Mouse (Mus musculus) neural tube, embryonic 14.5 days (tissue): Measurements from ENCODE around the gene Aass. TPM values are rescaled to one million over a fixed set of nuclear protein-coding genes. Genes with fewer than 3 reads are reported as not detected.
"Not testable (repeated sequence)": the region's sequence is repeated elsewhere in the genome, so short reads cannot be mapped to it uniquely, and the experiment has no call there.

ENCODE experiments used
- ATAC-seq: fragments of 200-750 bp; cut with Nextera tagmentation; 2 replicates; pipeline ENCODE4 v1.8.0; 2017; ENCODE audit warnings: low read depth, mild to moderate bottlenecking, moderate TSS enrichment, moderate library complexity
- H3K27ac ChIP-seq: fragments of 300-500 bp; sonication (generic); 2 replicates; pipeline ENCODE4 v1.5.1; 2014; ENCODE audit warnings: low read depth, mild to moderate bottlenecking, control low read depth, low read length, moderate library complexity, mixed read lengths
- H3K27me3 ChIP-seq: fragments of 300-500 bp; sonication (generic); 2 replicates; pipeline ENCODE4 v1.6.1; 2014; ENCODE audit warnings: low read length; ENCODE audit not compliant: control insufficient read depth, insufficient read depth
- H3K36me3 ChIP-seq: fragments of 300-500 bp; sonication (generic); 2 replicates; pipeline ENCODE4 v1.6.1; 2014; ENCODE audit warnings: low read length, mixed read lengths; ENCODE audit not compliant: control insufficient read depth, insufficient read depth
- H3K4me1 ChIP-seq: fragments of 300-500 bp; sonication (generic); 2 replicates; pipeline ENCODE4 v1.6.1; 2014; ENCODE audit warnings: low read length; ENCODE audit not compliant: control insufficient read depth, insufficient read depth
- H3K4me2 ChIP-seq: fragments of 300-500 bp; sonication (generic); 2 replicates; pipeline ENCODE4 v1.6.1; 2014; ENCODE audit warnings: mild to moderate bottlenecking, low read depth, low read length, control low read depth
- H3K4me3 ChIP-seq: fragments of 300-500 bp; sonication (generic); 2 replicates; pipeline ENCODE4 v1.5.1; 2014; ENCODE audit warnings: low read depth, low read length, control low read depth, mixed read lengths
- H3K9ac ChIP-seq: fragments of 300-500 bp; sonication (generic); replicated peaks from 2 replicates; pipeline ENCODE4 v1.6.1; 2014; ENCODE audit warnings: low read depth, mild to moderate bottlenecking, control low read depth, low read length, mixed read lengths
- H3K9me3 ChIP-seq: fragments of 300-500 bp; sonication (generic); 2 replicates; pipeline ENCODE4 v1.6.1; 2016; ENCODE audit warnings: low read length; ENCODE audit not compliant: control insufficient read depth
- WGBS: fragments of 180-500 bp; shearing (Covaris S2); extraction: QIAGEN DNeasy Blood & Tissue Kit; methylation state at CpG from one replicate; pipeline ENCODE4 v1.1.7; 2014; 5-methylcytosine and 5-hydroxymethylcytosine counted together
- polyA plus RNA-seq: library from polyadenylated mRNA; unstranded; fragments of >200 nt; fragmentation: Nextera tagmentation; extraction: Ambion mirVana; gene quantifications from 2 replicates; pipeline ENCODE4 v1.2.1, GENCODE M21; 2014

Aass gene
- 0.32 and 0.33 TPM in 2 replicates for polyA plus RNA-seq

GRCm38 (mm10) chr6:23132573-23133181 lies at the start of gene Aass:
TSS of gene Aass (minus strand) at chr6:23132986.
- peak within 1 kb of the TSS; percentile 28 for H3K4me3 ChIP-seq
- peak within 1 kb of the TSS; percentile 65 for H3K4me2 ChIP-seq
- no peaks in the 10 kb centered on the region for H3K9me3 ChIP-seq
- peak; percentile 83 for ATAC-seq
- no peaks in the 10 kb centered on the region for H3K36me3 ChIP-seq
- H3K27me3 ChIP-seq = no peaks in the 10 kb centered on the region
- H3K9ac ChIP-seq = peak within 1 kb of the TSS; percentile 35; the same call in 1 of the 2 replicates
- no peak within 1 kb of the TSS for H3K27ac ChIP-seq
- WGBS = under 1% methylated on average over 20 of the region's 20 CpGs
- H3K4me1 ChIP-seq = no peaks in the 10 kb centered on the region; the same call in 1 of the 2 replicates

- ATAC-seq = no peak
- no peak overlapping the region for H3K4me3 ChIP-seq
- H3K4me2 ChIP-seq = no peak overlapping the region
- WGBS = 22% methylated on average over 8 of the region's 8 CpGs
- no peaks in the 10 kb centered on the region for H3K36me3 ChIP-seq
- H3K9ac ChIP-seq = no peak overlapping the region
- no peaks in the 10 kb centered on the region for H3K4me1 ChIP-seq
- no peak overlapping the region for H3K27ac ChIP-seq
- no peaks in the 10 kb centered on the region for H3K9me3 ChIP-seq
- no peaks in the 10 kb centered on the region for H3K27me3 ChIP-seq
Measured at GRCm38 (mm10) chr6:23180096-23180495, 47.3 kb upstream of the Aass start.

GRCm38 (mm10) chr6:23163824-23164223 lies 31.0 kb upstream of the Aass start:
- WGBS = 54% methylated on average over 1 of the region's 2 CpGs
- H3K9me3 ChIP-seq, H3K36me3 ChIP-seq, H3K4me2 ChIP-seq, H3K4me3 ChIP-seq, ATAC-seq, H3K9ac ChIP-seq, H3K27ac ChIP-seq, H3K4me1 ChIP-seq, H3K27me3 ChIP-seq: not testable (repeated sequence)

GRCm38 (mm10) chr6:23156357-23156756 lies 23.6 kb upstream of the Aass start:
- not testable (repeated sequence) for H3K36me3 ChIP-seq, H3K9me3 ChIP-seq, ATAC-seq, H3K4me3 ChIP-seq, H3K4me1 ChIP-seq, H3K27ac ChIP-seq, H3K9ac ChIP-seq, H3K4me2 ChIP-seq, H3K27me3 ChIP-seq
- 65% methylated on average over 2 of the region's 3 CpGs for WGBS

GRCm38 (mm10) chr6:23153112-23153511 lies 20.3 kb upstream of the Aass start:
- Histone ChIP-seq H3K9me3 (no peaks in the 10 kb centered on the region), H3K36me3 (no peaks in the 10 kb centered on the region)
- 97% methylated on average over 2 of the region's 2 CpGs for WGBS

GRCm38 (mm10) chr6:23147221-23147620 lies 14.4 kb upstream of the Aass start:
- Histone ChIP-seq H3K4me1 (no peaks in the 10 kb centered on the region), H3K27me3 (no peaks in the 10 kb centered on the region), H3K4me2 (no peak overlapping the region), H3K27ac (no peak overlapping the region), H3K4me3 (no peak overlapping the region), H3K9ac (no peak overlapping the region), H3K36me3 (no peaks in the 10 kb centered on the region), H3K9me3 (no peaks in the 10 kb centered on the region)
- 96% methylated on average over 2 of the region's 2 CpGs for WGBS
- ATAC-seq = no peak

More at GRCm38 (mm10) chr6:23153112-23153511, 20.3 kb upstream of the Aass start:
- Histone ChIP-seq H3K9ac (no peak overlapping the region), H3K4me1 (no peaks in the 10 kb centered on the region), H3K4me2 (no peak overlapping the region), H3K27me3 (no peaks in the 10 kb centered on the region), H3K27ac (no peak overlapping the region), H3K4me3 (no peak overlapping the region)
- ATAC-seq = no peak

- H3K4me1 ChIP-seq = no peaks in the 10 kb centered on the region
- no peaks in the 10 kb centered on the region for H3K27me3 ChIP-seq
- no peaks in the 10 kb centered on the region for H3K36me3 ChIP-seq
- H3K27ac ChIP-seq = no peak overlapping the region
- no peak for ATAC-seq
- no peaks in the 10 kb centered on the region for H3K9me3 ChIP-seq
- H3K4me2 ChIP-seq = no peak overlapping the region
- no peak overlapping the region for H3K9ac ChIP-seq
- no peak overlapping the region for H3K4me3 ChIP-seq
Measured at GRCm38 (mm10) chr6:23143980-23144379, 11.2 kb upstream of the Aass start.

- Histone ChIP-seq H3K9ac (no peak overlapping the region), H3K36me3 (no peaks in the 10 kb centered on the region), H3K4me1 (no peaks in the 10 kb centered on the region; the same call in 1 of the 2 replicates), H3K27ac (no peak overlapping the region), H3K4me3 (no peak overlapping the region), H3K9me3 (no peaks in the 10 kb centered on the region), H3K4me2 (no peak overlapping the region), H3K27me3 (no peaks in the 10 kb centered on the region)
- WGBS = 69% methylated on average over 4 of the region's 4 CpGs
- no peak for ATAC-seq
Measured at GRCm38 (mm10) chr6:23131015-23131414, 1.8 kb downstream of the Aass start.

GRCm38 (mm10) chr6:23129201-23129600 lies 3.6 kb downstream of the Aass start:
- H3K9me3 ChIP-seq = no peaks in the 10 kb centered on the region
- whole genome bisulfite sequencing = 81% methylated on average over 4 of the region's 4 CpGs
- H3K4me3 ChIP-seq = no peak overlapping the region
- H3K4me1 ChIP-seq = no peaks in the 10 kb centered on the region; the same call in 1 of the 2 replicates
- H3K36me3 ChIP-seq = no peaks in the 10 kb centered on the region
- no peak overlapping the region for H3K9ac ChIP-seq
- H3K27me3 ChIP-seq = no peaks in the 10 kb centered on the region
- H3K27ac ChIP-seq = no peak overlapping the region
- no peak for ATAC-seq
- no peak overlapping the region for H3K4me2 ChIP-seq
